Mouse (Mus musculus): ENCODE data around the gene Gigyf2.

- no peak for TF ChIP-seq GATA1 (IDR thresholded peaks at IDR 0.05; ENCODE audit: borderline replicate concordance, low read length)
- no peak for TF ChIP-seq FLI1 (IDR thresholded peaks at IDR 0.05; ENCODE audit: low read length)
These were observed 77.9 kb downstream of the Gigyf2 start for GRCm38 (mm10) chr1:87404710-87405109.

Data from megakaryocyte, embryonic 14.5 days (primary cell).